Mouse (Mus musculus): ENCODE measurements around the gene Vcl. TPM values are rescaled to one million over a fixed set of nuclear protein-coding genes. Genes with fewer than 3 reads are reported as not detected.

Gene Vcl
- polyA plus RNA-seq (2015; fragmentation: Nextera tagmentation; extraction: Ambion mirVana), result 39.9 and 42.0 TPM in 2 replicates

DNA sequence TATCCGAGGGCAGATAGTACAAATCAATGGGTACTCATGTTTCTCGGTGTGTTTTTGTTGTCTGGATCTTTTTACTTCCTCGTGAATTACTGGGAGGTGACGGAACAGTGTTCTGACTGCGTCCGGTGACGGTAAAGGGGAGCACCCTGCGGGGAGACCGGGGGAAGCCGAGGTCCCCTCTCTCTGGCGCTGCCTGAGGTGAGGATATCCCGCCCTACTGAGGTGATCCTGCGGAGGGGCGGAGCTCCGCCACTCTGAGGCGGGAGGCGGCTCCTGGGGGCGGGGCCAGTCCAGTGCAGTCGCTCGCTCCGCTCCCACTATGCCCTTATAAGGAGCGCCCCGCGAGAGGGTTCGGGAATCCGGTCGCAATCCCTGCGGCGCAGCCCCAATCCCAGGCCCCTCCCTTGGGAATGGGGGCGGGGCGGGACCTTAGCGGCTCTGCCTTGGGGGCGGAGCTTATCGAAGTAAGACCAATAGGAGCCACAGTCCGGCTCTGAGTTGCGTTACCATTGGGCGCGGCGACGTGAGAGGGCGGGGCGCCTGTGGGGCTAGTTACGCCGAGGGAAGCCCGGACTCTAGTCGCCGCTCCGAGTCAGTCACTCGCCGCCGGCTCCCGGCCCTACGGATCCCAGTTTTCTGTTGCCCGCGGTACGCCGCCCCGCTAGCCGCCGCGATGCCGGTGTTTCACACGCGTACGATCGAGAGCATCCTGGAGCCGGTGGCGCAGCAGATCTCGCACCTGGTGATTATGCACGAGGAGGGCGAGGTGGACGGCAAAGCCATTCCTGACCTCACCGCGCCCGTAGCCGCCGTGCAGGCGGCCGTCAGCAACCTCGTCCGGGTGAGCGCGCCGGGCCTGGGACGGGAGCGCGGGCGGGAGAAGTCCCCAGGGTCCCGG, at the start of gene Vcl:
TSS of gene Vcl (plus strand) at position 551 of the 898 bp plus-strand sequence.
- Histone ChIP-seq H3K4me1 (replicated peaks; ENCODE audit: insufficient read depth, low read length) (peaks cover 19% of the 10 kb centered on the region), H3K36me3 (ENCODE audit: insufficient read depth, low read length) (no peaks in the 10 kb centered on the region), H3K27me3 (ENCODE audit: insufficient read depth, low read length) (no peaks in the 10 kb centered on the region), H3K9me3 (replicated peaks; ENCODE audit: low read length) (no peaks in the 10 kb centered on the region), H3K4me2 (ENCODE audit: low read length) (peak within 1 kb of the TSS; percentile 89), H3K9ac (ENCODE audit: low read depth, low read length) (peak within 1 kb of the TSS; percentile 80), H3K4me3 (replicated peaks; ENCODE audit: low read depth, low read length) (peak within 1 kb of the TSS; percentile 91), H3K27ac (peak within 1 kb of the TSS; percentile 80)
- peak; percentile 99 for DNase-seq (ENCODE audit: low spot score)
- peak; percentile 99 for ATAC-seq (replicated peaks; ENCODE audit: low FRiP score, low read depth)
- WGBS, result under 1% methylated on average over 88 of the region's 89 CpGs
- TF ChIP-seq CTCF (IDR thresholded peaks at IDR 0.05; ENCODE audit: low read depth), result no peak

DNA sequence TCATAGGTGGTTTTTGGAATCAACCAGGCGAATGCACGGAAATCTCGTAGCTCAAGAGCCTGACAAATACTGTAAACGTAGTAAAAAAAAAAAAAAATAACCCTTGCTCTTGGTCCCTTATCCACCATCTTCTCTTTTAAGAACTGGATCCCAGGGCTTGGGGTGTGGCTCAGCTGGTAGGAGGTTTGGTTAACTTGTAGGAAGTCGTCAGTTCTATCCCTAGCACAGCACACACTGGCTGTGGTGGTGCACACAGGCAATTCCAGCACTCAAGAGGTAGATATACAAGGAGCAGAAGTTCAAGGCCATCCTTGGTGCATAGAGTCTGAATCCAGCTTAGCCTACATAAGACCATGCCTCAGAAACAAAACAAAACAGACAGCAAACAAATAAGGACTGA, 44.5 kb upstream of the Vcl start:
- no peaks in the 10 kb centered on the region for H3K9me3 ChIP-seq (replicated peaks; ENCODE audit: low read length)
- H3K27me3 ChIP-seq (ENCODE audit: insufficient read depth, low read length), result no peaks in the 10 kb centered on the region
- ATAC-seq (replicated peaks; ENCODE audit: low FRiP score, low read depth), result no peak
- H3K4me3 ChIP-seq (replicated peaks; ENCODE audit: low read depth, low read length), result no peak overlapping the region
- H3K36me3 ChIP-seq (ENCODE audit: insufficient read depth, low read length), result no peaks in the 10 kb centered on the region
- no peak overlapping the region for H3K9ac ChIP-seq (ENCODE audit: low read depth, low read length)
- no peak overlapping the region for H3K4me2 ChIP-seq (ENCODE audit: low read length)
- 79% methylated on average over 5 of the region's 5 CpGs for WGBS
- peaks cover 7% of the 10 kb centered on the region; the same call in 1 of the 2 replicates for H3K4me1 ChIP-seq (replicated peaks; ENCODE audit: insufficient read depth, low read length)
- TF ChIP-seq CTCF (IDR thresholded peaks at IDR 0.05; ENCODE audit: low read depth), result no peak
- no peak for DNase-seq (ENCODE audit: low spot score)
- H3K27ac ChIP-seq, result peak overlapping the region; percentile 27; the same call in 1 of the 2 replicates

DNA sequence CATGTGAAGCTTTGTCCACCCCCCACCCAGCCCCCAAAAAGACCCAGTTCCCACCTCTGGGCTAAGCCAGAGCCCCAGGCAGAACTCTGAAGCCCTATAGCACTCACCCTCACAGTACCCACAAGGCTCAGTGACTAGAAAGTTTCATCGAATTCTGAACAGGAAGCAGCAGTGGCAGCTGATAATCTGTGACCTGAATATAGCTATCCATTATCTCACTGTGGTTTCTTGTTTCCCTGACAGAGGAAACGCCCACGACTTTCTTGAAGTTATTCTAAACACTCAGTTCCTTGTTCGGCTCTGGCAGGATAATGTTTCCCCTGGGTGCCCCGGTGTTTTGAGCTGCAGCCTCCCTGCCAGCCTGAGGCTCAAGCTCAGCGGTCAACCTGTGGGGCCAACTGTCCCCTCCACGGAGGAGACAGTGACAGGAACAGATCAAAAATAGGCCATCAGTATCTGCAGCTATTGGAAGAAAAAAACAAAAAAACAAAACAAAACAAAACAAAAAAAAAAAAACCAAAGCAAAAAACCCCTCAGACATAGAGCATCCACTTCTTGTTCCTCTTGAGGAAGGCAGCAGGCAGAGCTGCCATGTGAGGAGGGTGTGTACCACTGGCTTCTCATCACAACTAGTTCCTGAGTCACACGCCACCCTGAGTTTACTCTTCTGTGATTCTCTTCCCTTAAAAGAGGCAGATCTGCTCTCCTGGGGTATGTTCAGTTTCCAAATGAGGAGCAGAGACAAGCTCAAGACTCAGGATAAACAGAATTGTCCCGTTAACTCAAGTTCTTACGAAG, 43.9 kb upstream of the Vcl start:
- Histone ChIP-seq H3K27me3 (ENCODE audit: insufficient read depth, low read length) (no peaks in the 10 kb centered on the region), H3K4me2 (ENCODE audit: low read length) (peak overlapping the region; percentile 23; the same call in 1 of the 2 replicates), H3K4me1 (replicated peaks; ENCODE audit: insufficient read depth, low read length) (peaks cover 7% of the 10 kb centered on the region; the same call in 1 of the 2 replicates), H3K36me3 (ENCODE audit: insufficient read depth, low read length) (no peaks in the 10 kb centered on the region), H3K9me3 (replicated peaks; ENCODE audit: low read length) (no peaks in the 10 kb centered on the region), H3K27ac (peak overlapping the region; percentile 27; the same call in 1 of the 2 replicates), H3K4me3 (replicated peaks; ENCODE audit: low read depth, low read length) (no peak overlapping the region), H3K9ac (ENCODE audit: low read depth, low read length) (0 out of 2 replicates have a peak overlapping the region, but pooled peaks have one; percentile 36)
- TF ChIP-seq CTCF (IDR thresholded peaks at IDR 0.05; ENCODE audit: low read depth), result no peak
- 24% methylated on average over 10 of the region's 10 CpGs for WGBS
- DNase-seq (ENCODE audit: low spot score) (peak; percentile 85), ATAC-seq (replicated peaks; ENCODE audit: low FRiP score, low read depth) (no peak)

DNA sequence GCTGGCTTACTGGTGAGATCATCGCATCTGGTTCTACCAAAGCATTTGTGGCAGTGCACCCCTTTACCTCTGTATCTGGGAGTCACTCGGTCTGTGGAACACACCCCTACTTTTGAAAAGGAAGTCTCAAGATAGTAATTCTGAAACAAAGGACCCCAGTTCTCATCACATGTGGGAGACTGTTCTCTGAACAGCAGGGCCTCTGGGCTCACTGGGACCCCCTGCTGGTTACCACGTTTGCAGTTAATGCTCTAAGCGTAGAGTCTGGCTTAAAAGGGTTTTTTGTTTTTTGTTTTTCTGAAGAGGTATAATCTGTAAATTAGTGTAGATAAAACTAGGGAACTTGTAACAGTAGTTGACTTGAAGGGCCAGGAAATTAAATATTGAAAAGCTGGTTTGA, 42.9 kb upstream of the Vcl start:
- peak; percentile 51 for TF ChIP-seq CTCF (IDR thresholded peaks at IDR 0.05; ENCODE audit: low read depth)
- Histone ChIP-seq H3K9me3 (replicated peaks; ENCODE audit: low read length) (no peaks in the 10 kb centered on the region), H3K27ac (no peak overlapping the region), H3K4me3 (replicated peaks; ENCODE audit: low read depth, low read length) (no peak overlapping the region), H3K27me3 (ENCODE audit: insufficient read depth, low read length) (no peaks in the 10 kb centered on the region), H3K4me2 (ENCODE audit: low read length) (no peak overlapping the region), H3K4me1 (replicated peaks; ENCODE audit: insufficient read depth, low read length) (peaks cover 7% of the 10 kb centered on the region; the same call in 1 of the 2 replicates), H3K36me3 (ENCODE audit: insufficient read depth, low read length) (no peaks in the 10 kb centered on the region), H3K9ac (ENCODE audit: low read depth, low read length) (no peak overlapping the region)
- 66% methylated on average over 4 of the region's 4 CpGs for WGBS
- ATAC-seq (replicated peaks; ENCODE audit: low FRiP score, low read depth), result no peak
- no peak for DNase-seq (ENCODE audit: low spot score)

DNA sequence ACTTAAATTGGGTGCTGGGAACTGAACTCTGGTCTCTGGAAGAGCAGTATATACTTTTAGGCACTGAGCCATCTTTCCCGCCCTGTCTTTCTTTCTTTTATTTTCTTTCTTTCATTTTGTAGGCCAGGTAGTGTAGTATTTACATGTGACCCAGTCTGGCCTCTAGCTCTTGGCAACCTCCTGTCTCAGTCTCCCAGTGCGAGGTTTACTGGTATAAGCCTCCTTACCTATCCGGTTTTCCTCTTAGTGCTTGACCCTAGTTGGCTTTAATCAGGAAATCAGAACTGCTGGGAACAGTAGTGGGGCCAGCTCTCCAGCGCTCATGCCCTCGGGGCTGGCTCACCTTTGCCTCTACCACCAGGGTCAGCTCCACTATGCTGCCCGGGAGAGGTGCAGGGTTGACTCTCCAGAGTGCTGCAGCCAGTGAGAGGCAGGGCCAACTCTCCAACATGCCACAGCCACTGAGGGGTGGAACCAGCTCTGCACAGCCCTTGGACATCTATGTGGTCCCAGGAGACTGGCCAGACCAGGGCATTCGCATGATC, 41.6 kb upstream of the Vcl start:
- peaks cover 17% of the 10 kb centered on the region; the same call in 1 of the 2 replicates for H3K4me1 ChIP-seq (replicated peaks; ENCODE audit: insufficient read depth, low read length)
- no peak overlapping the region for H3K9ac ChIP-seq (ENCODE audit: low read depth, low read length)
- 0 out of 2 replicates have a peak, but pooled peaks have one; percentile 16 for ATAC-seq (replicated peaks; ENCODE audit: low FRiP score, low read depth)
- H3K4me3 ChIP-seq (replicated peaks; ENCODE audit: low read depth, low read length), result no peak overlapping the region
- no peak for TF ChIP-seq CTCF (IDR thresholded peaks at IDR 0.05; ENCODE audit: low read depth)
- no peak for DNase-seq (ENCODE audit: low spot score)
- no peaks in the 10 kb centered on the region for H3K9me3 ChIP-seq (replicated peaks; ENCODE audit: low read length)
- no peaks in the 10 kb centered on the region for H3K27me3 ChIP-seq (ENCODE audit: insufficient read depth, low read length)
- H3K27ac ChIP-seq, result no peak overlapping the region
- no peak overlapping the region for H3K4me2 ChIP-seq (ENCODE audit: low read length)
- no peaks in the 10 kb centered on the region for H3K36me3 ChIP-seq (ENCODE audit: insufficient read depth, low read length)
- WGBS, result 75% methylated on average over 7 of the region's 7 CpGs

Data from kidney, postnatal 0 days (tissue).